Mouse (Mus musculus) embryonic stem cell, embryonic (primary cell): ENCODE measurements around the gene Vegfa.
"Not testable (repeated sequence)": the region's sequence is repeated elsewhere in the genome, so short reads cannot be mapped to it uniquely, and the experiment has no call there.

Experiments
- CTCF ChIA-PET, 4 experiments: fragments of 300-600 bp in 2 of 4; fragments of 350-600 bp in 2 of 4; sonication (Branson Sonifier 250); formaldehyde crosslinking; loops; one replicate each; lab custom pipeline; 2022; ENCODE audit warnings: inconsistent platforms in 2 of 4; lab: Charles Lee
- POLR2A ChIA-PET, 4 experiments: fragments of 300-600 bp in 2 of 4; fragments of 350-600 bp in 2 of 4; sonication (Branson Sonifier 250); formaldehyde crosslinking; loops; one replicate each; lab custom pipeline; 2022; ENCODE audit warnings: antibody characterized with exemption in 4 of 4, inconsistent platforms in 1 of 4; lab: Charles Lee

Gene Vegfa

GRCm38 (mm10) chr17:46005458-46005857 lies 26.7 kb downstream of the Vegfa start:
- CTCF ChIA-PET: no interaction called here
- POLR2A ChIA-PET: interaction anchor here in 1 of 4 experiments (1.6 kb wide), 1 partner anchor 26 kb away, joined by 6 read pairs; the partner anchor contains the start of gene Vegfa

GRCm38 (mm10) chr17:46004482-46004881 lies 27.7 kb downstream of the Vegfa start:
- ChIA-PET POLR2A (interaction anchor here in 2 of 4 experiments (0.6 to 2.0 kb wide), 11 partner anchors 14 to 233 kb away, joined by 3 to 14 read pairs (median 3); partner anchors contain the start of gene Vegfa (in 2 of the 2)), CTCF (interaction anchor here in 1 of 4 experiments (0.9 to 1.3 kb wide), 2 partner anchors 23 to 28 kb away, joined by 4 to 5 read pairs; partner anchors contain the start of gene Vegfa)

- POLR2A ChIA-PET: interaction anchor here in 2 of 4 experiments (0.6 to 2.0 kb wide), 13 partner anchors 15 to 346 kb away, joined by 3 to 14 read pairs (median 3); partner anchors contain the start of gene Vegfa (in 2 of the 2)
- CTCF ChIA-PET: interaction anchor here in 1 of 4 experiments (0.9 to 1.3 kb wide), 2 partner anchors 24 to 28 kb away, joined by 4 to 5 read pairs; partner anchors contain the start of gene Vegfa
Measured at GRCm38 (mm10) chr17:46003717-46004481, 28.3 kb downstream of the Vegfa start.

GRCm38 (mm10) chr17:45999366-45999940 lies 32.7 kb downstream of the Vegfa start:
- ChIA-PET POLR2A (interaction anchor here in 3 of 4 experiments (0.6 to 2.6 kb wide), 11 partner anchors 16 to 232 kb away, joined by 3 to 18 read pairs (median 4); partner anchors contain the start of gene Vegfa (in 1 of the 3)), CTCF (interaction anchor here in 3 of 4 experiments (0.6 to 2.2 kb wide), 7 partner anchors 28 to 458 kb away, joined by 3 to 8 read pairs (median 4); no protein-coding TSS in a partner anchor)

GRCm38 (mm10) chr17:45998363-45998762 lies 33.8 kb downstream of the Vegfa start:
- ChIA-PET POLR2A (interaction anchor here (0.6 to 2.6 kb wide), 43 partner anchors 10 to 256 kb away, joined by 3 to 18 read pairs (median 4); partner anchors contain the start of gene Vegfa (in 3 of the 4)), CTCF (interaction anchor here (0.5 to 2.2 kb wide), 18 partner anchors 12 to 1484 kb away, joined by 3 to 6 read pairs (median 3); partner anchors contain the start of gene Vegfa (in 1 of the 4))

GRCm38 (mm10) chr17:45996921-45997444 lies 35.2 kb downstream of the Vegfa start:
- CTCF ChIA-PET: no interaction called here
- POLR2A ChIA-PET: interaction anchor here in 3 of 4 experiments (0.6 to 2.6 kb wide), 12 partner anchors 18 to 369 kb away, joined by 3 to 18 read pairs (median 4); partner anchors contain the start of gene Vegfa (in 2 of the 3)

- POLR2A ChIA-PET: interaction anchor here in 2 of 4 experiments (0.6 to 1.5 kb wide), 2 partner anchors 33 to 127 kb away, joined by 3 to 4 read pairs; no protein-coding TSS in a partner anchor
- CTCF ChIA-PET: interaction anchor here in 2 of 4 experiments (0.6 to 0.7 kb wide), 2 partner anchors 16 to 445 kb away, joined by 3 to 5 read pairs; no protein-coding TSS in a partner anchor
Measured at GRCm38 (mm10) chr17:45994281-45994817, 37.8 kb downstream of the Vegfa start.

- POLR2A ChIA-PET: interaction anchor here in 3 of 4 experiments (0.6 to 1.3 kb wide), 8 partner anchors 8 to 87 kb away, joined by 3 to 8 read pairs (median 4); partner anchors contain the start of gene Vegfa (in 2 of the 3)
- CTCF ChIA-PET: interaction anchor here in 2 of 4 experiments (0.5 to 1.9 kb wide), 2 partner anchors 11 to 138 kb away, joined by 5 to 7 read pairs; no protein-coding TSS in a partner anchor
Measured at GRCm38 (mm10) chr17:45986915-45987314, 45.3 kb downstream of the Vegfa start.

- CTCF ChIA-PET: interaction anchor here in 2 of 4 experiments (0.5 to 1.9 kb wide), 3 partner anchors 12 to 1748 kb away, joined by 3 to 7 read pairs (median 5); no protein-coding TSS in a partner anchor
Measured at GRCm38 (mm10) chr17:45986374-45986773, 45.8 kb downstream of the Vegfa start.

GRCm38 (mm10) chr17:45983185-45983584 lies 49.0 kb downstream of the Vegfa start:
- CTCF ChIA-PET, POLR2A ChIA-PET: not testable (repeated sequence)

More at GRCm38 (mm10) chr17:45986374-45986773, 45.8 kb downstream of the Vegfa start:
- POLR2A ChIA-PET: interaction anchor here in 2 of 4 experiments (1.0 to 1.4 kb wide), 3 partner anchors 8 to 12 kb away, joined by 3 to 5 read pairs (median 4); no protein-coding TSS in a partner anchor

- POLR2A ChIA-PET: no interaction called here
- CTCF ChIA-PET: interaction anchor here in 1 of 4 experiments (0.6 kb wide), 1 partner anchor 833 kb away, joined by 8 read pairs; no protein-coding TSS in a partner anchor
Measured at GRCm38 (mm10) chr17:45981841-45982240, 50.3 kb downstream of the Vegfa start.

- ChIA-PET CTCF (interaction anchor here in 2 of 4 experiments (0.5 to 2.0 kb wide), 13 partner anchors 15 to 400 kb away, joined by 3 to 7 read pairs (median 4); partner anchors contain the start of gene Vegfa (in 1 of the 2)), POLR2A (interaction anchor here (0.5 to 2.4 kb wide), 25 partner anchors 8 to 382 kb away, joined by 3 to 16 read pairs (median 3); partner anchors contain the start of gene Vegfa (in 1 of the 4))
Measured at GRCm38 (mm10) chr17:45979025-45979805, 53.0 kb downstream of the Vegfa start.

GRCm38 (mm10) chr17:45974461-45974860 lies 57.7 kb downstream of the Vegfa start:
- POLR2A ChIA-PET: interaction anchor here in 2 of 4 experiments (0.5 to 2.2 kb wide), 9 partner anchors 9 to 97 kb away, joined by 3 to 10 read pairs (median 3); no protein-coding TSS in a partner anchor
- CTCF ChIA-PET: interaction anchor here in 1 of 4 experiments (0.6 kb wide), 1 partner anchor 167 kb away, joined by 3 read pairs; no protein-coding TSS in a partner anchor

- CTCF ChIA-PET: interaction anchor here in 2 of 4 experiments (0.5 to 1.5 kb wide), 5 partner anchors 40 to 172 kb away, joined by 3 to 5 read pairs (median 3); no protein-coding TSS in a partner anchor
- POLR2A ChIA-PET: interaction anchor here in 3 of 4 experiments (0.5 to 2.2 kb wide), 10 partner anchors 11 to 200 kb away, joined by 3 to 10 read pairs (median 4); partner anchors contain the start of gene Vegfa (in 1 of the 3)
Measured at GRCm38 (mm10) chr17:45973214-45973613, 59.0 kb downstream of the Vegfa start.

GRCm38 (mm10) chr17:45972405-45972804 lies 59.8 kb downstream of the Vegfa start:
- POLR2A ChIA-PET: interaction anchor here in 2 of 4 experiments (0.6 to 2.2 kb wide), 8 partner anchors 10 to 1727 kb away, joined by 3 to 10 read pairs (median 3); partner anchors contain the start of gene Vegfa (in 1 of the 2)
- CTCF ChIA-PET: interaction anchor here in 1 of 4 experiments (0.6 to 1.5 kb wide), 4 partner anchors 39 to 202 kb away, joined by 3 to 4 read pairs (median 4); no protein-coding TSS in a partner anchor

GRCm38 (mm10) chr17:45971800-45972199 lies 60.4 kb downstream of the Vegfa start:
- ChIA-PET POLR2A (interaction anchor here in 1 of 4 experiments (0.6 to 2.0 kb wide), 3 partner anchors 52 to 1728 kb away, joined by 3 to 6 read pairs (median 3); partner anchors contain the start of gene Vegfa), CTCF (interaction anchor here in 1 of 4 experiments (0.6 kb wide), 1 partner anchor 155 kb away, joined by 3 read pairs; no protein-coding TSS in a partner anchor)
